Mouse (Mus musculus): ENCODE data around the gene Wscd2.

DNA sequence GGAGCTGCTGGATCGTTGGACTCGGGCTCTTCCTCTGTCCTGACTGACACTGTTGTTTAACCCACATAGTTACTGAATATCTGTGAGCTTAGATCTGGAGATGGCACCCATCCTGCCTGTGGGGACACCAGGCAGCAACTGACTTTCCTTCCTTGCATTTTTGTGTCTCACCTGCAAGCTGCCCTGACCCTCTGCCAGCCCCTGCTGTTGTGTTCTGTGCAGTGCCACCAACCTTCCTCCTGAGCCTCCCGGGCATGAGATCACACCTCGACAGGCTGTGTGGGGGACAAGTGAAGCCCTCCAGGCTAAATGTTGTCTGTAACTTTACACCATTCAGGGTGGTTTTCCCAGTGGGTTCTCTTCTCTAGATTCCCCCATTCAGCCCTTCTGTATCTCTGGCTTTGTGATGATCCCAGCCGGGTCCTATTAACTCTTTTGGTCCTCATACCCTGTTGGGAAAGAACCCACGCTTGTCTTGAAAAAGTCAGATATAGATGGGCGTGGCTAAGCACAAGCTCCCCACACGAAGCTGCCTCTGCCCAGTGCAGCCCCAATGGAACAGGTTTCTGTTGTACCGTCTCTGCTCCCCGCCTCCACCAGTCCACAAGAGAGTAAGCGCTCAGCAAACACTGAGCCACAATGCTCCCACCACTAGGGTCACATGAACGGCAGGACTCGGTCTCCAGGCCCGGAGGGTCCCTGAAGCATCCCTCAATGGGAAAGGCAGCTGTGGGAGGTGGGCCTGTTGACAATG, 26.2 kb downstream of the Wscd2 start:
- no peak for TF ChIP-seq CTCF (IDR thresholded peaks at IDR 0.05; ENCODE audit: low read depth)
- no peak for TF ChIP-seq EP300 (optimal IDR thresholded peaks at IDR 0.05)

Measured in stomach, postnatal 0 days (tissue).